Mouse (Mus musculus) erythroblast, adult 5-6 weeks (primary cell): ENCODE measurements around the gene Mprip. TPM values are rescaled to one million over a fixed set of nuclear protein-coding genes. Genes with fewer than 3 reads are reported as not detected.
"Not testable (repeated sequence)": the region's sequence is repeated elsewhere in the genome, so short reads cannot be mapped to it uniquely, and the experiment has no call there.

Experiments
- ATAC-seq: replicated peaks from 2 replicates; pipeline ENCODE4 v1.8.0; 2016; ENCODE audit warnings: moderate number of reproducible peaks, mild to moderate bottlenecking, moderate TSS enrichment, inconsistent platforms; ENCODE audit not compliant: poor library complexity, low FRiP score, severe bottlenecking
- total RNA-seq, 2 experiments: library from RNA; stranded (forward) in 1 of 2; stranded (reverse) in 1 of 2; fragments of 150-400 nt in 1 of 2; fragments of 200-764, 138-1000 nt in 1 of 2; gene quantifications; 2 replicates each; pipeline versions ENCODE4 v1.2.3 to v1.2.4; 2015 to 2017; ENCODE audit warnings: low replicate concordance in 2 of 2

Mprip gene
- total RNA-seq (2015; ENCODE audit: low replicate concordance) = 5.6 and 20.9 TPM in 2 replicates
- total RNA-seq (2017; ENCODE audit: low replicate concordance) = 10.6 and 21.7 TPM in 2 replicates

GRCm38 (mm10) chr11:59661005-59661404 is at the start of gene Mprip:
Gene Mprip, plus strand, starts transcription at chr11:59661305.
- no peak for ATAC-seq

- no peak for ATAC-seq
These were observed 49.5 kb upstream of the Mprip start for GRCm38 (mm10) chr11:59611646-59612045.

GRCm38 (mm10) chr11:59614120-59614519 is 47.0 kb upstream of the Mprip start:
- ATAC-seq = no peak

GRCm38 (mm10) chr11:59616986-59617385 is 44.1 kb upstream of the Mprip start:
- not testable (repeated sequence) for ATAC-seq

- ATAC-seq = no peak
These were observed 38.9 kb upstream of the Mprip start for GRCm38 (mm10) chr11:59622214-59622613.

- no peak; the same call in 1 of the 2 replicates for ATAC-seq
These were observed 37.0 kb upstream of the Mprip start for GRCm38 (mm10) chr11:59624017-59624630.

GRCm38 (mm10) chr11:59626192-59626591 is 34.9 kb upstream of the Mprip start:
- ATAC-seq = no peak

GRCm38 (mm10) chr11:59628177-59628576 is 32.9 kb upstream of the Mprip start:
- ATAC-seq = no peak

GRCm38 (mm10) chr11:59629871-59630270 is 31.2 kb upstream of the Mprip start:
- ATAC-seq = no peak

- no peak for ATAC-seq
These were observed 29.1 kb upstream of the Mprip start for GRCm38 (mm10) chr11:59631980-59632379.

- ATAC-seq = peak; percentile 72
These were observed 28.1 kb upstream of the Mprip start for GRCm38 (mm10) chr11:59633037-59633436.

- ATAC-seq = no peak
These were observed 27.0 kb upstream of the Mprip start for GRCm38 (mm10) chr11:59634001-59634660.

- ATAC-seq = no peak
These were observed 25.8 kb upstream of the Mprip start for GRCm38 (mm10) chr11:59635251-59635795.

- ATAC-seq = no peak
These were observed 25.0 kb upstream of the Mprip start for GRCm38 (mm10) chr11:59635821-59636694.

- ATAC-seq = no peak
These were observed 24.2 kb upstream of the Mprip start for GRCm38 (mm10) chr11:59636695-59637414.

- ATAC-seq = no peak
These were observed 21.0 kb upstream of the Mprip start for GRCm38 (mm10) chr11:59639957-59640643.

GRCm38 (mm10) chr11:59641227-59641626 is 19.9 kb upstream of the Mprip start:
- no peak for ATAC-seq

GRCm38 (mm10) chr11:59642420-59642819 is 18.7 kb upstream of the Mprip start:
- ATAC-seq = no peak

- no peak for ATAC-seq
These were observed 16.1 kb upstream of the Mprip start for GRCm38 (mm10) chr11:59645036-59645435.
